9 mouse cellular contexts compared by ENCODE assay signal in the genomic region with DNA sequence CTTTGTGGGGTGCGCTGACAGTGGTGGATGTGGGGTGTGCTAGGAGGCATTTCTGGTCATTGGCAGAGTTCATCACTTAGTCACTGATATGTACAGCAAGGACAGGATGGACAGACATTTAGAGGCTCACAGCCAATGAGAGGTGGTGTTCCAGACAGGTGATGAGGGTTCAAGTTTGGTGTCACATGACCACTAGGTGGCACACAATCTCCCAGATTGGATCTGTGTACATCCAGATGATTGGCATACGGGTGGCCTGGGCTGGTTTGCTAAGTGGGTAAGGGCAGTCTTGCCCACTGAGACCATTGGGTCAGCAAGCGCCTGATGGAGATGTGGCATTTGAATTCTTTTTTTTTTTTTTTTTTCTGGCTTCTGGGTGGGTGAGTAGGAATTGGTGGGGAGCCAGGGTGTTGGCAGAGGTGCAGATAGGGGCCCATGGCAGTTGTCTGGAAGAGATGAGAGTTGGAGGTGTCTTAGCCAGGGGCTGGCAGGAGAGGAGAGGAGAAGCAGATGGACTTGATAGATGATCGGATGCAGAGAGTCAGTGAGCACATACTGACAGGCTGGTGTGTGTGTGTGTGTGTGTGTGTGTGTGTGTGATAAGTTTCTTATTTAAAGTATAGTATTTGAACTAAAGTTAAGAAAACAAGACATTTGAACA. TPM values are rescaled to one million over a fixed set of nuclear protein-coding genes. Genes with fewer than 3 reads are reported as not detected.
DNase-seq lines count a peak whose midpoint lies in the region; ATAC-seq lines count a peak whose summit lies in the region.
"Had no signal": no experiment of that assay in that cellular context is flagged by ENCODE, and none has a peak within 500 bp of the region (broad histone marks: within the 10 kb centered on the region; RNA-seq: fewer than 3 reads in every experiment).

No protein-coding gene starts in this region.

- no peak overlapping the region for H3K4me2 ChIP-seq in kidney, embryonic 14.5 days (replicated peaks; ENCODE audit: low read depth, low read length)

- no peaks in the 10 kb centered on the region for H3K27me3 ChIP-seq in kidney, embryonic 14.5 days (ENCODE audit: control insufficient read depth, insufficient read depth, low read length)

- no peak for ATAC-seq in kidney, embryonic 14.5 days (ENCODE audit: low FRiP score, low TSS enrichment)
- ATAC-seq in megakaryocyte, adult 5-6 weeks (ENCODE audit: poor library complexity, severe bottlenecking), result peak; percentile 47; the same call in 1 of the 2 replicates

- no peaks in the 10 kb centered on the region for H3K4me1 ChIP-seq in kidney, embryonic 14.5 days (ENCODE audit: control insufficient read depth, insufficient read depth, low read length)

- no peaks in the 10 kb centered on the region for H3K9me3 ChIP-seq in kidney, embryonic 14.5 days (ENCODE audit: control insufficient read depth, low read length)

- WGBS in kidney, embryonic 14.5 days, result 91% methylated on average over 4 of the region's 4 CpGs

- peak; percentile 21 for DNase-seq in kidney, postnatal 10 days
- peak; percentile 28 for DNase-seq in CD4-positive helper T cell, adult 2 months (ENCODE audit: low read depth, low spot score)
- peak; percentile 27 for DNase-seq in NIH3T3 (ENCODE audit: low read depth)
- no peak for DNase-seq in adrenal gland, adult 2 months
- no peak for DNase-seq in neural tube, embryonic 10.5 days (ENCODE audit: extremely low spot score, low spot score)

- peaks cover 67% of the 10 kb centered on the region for H3K36me3 ChIP-seq in kidney, embryonic 14.5 days (ENCODE audit: control insufficient read depth, insufficient read depth, low read length)

- H3K4me3 ChIP-seq in kidney, embryonic 14.5 days (ENCODE audit: low read length), result no peak overlapping the region

- H3K9ac ChIP-seq in kidney, embryonic 14.5 days (ENCODE audit: low read depth, low read length), result no peak overlapping the region

- no peak overlapping the region for H3K27ac ChIP-seq in kidney, embryonic 14.5 days (ENCODE audit: low read depth, low read length)

RNA-seq across cellular contexts. Expression of gene Nomo1, which starts 18.8 kb away (rescaled TPM):
- 23.7 and 24.5 TPM in 2 replicates for polyA plus RNA-seq in kidney, embryonic 14.5 days (2014; fragmentation: Nextera tagmentation; extraction: Ambion mirVana)
- 11.9 and 12.5 TPM in 2 replicates for total RNA-seq in megakaryocyte, adult 5-6 weeks (2015)
- 15.4 and 16.9 TPM in 2 replicates for total RNA-seq in megakaryocyte, adult 5-6 weeks (2017)
- 10 to 100 TPM; 58.7 to 65.3 TPM for total RNA-seq in adrenal gland, adult 2 months (2021)
- 25.1 and 34.3 TPM in 2 replicates for polyA plus RNA-seq in adrenal gland, adult 2 months (2012; rRNA removed)

RNA-seq across cellular contexts. Expression of gene Abcc6, which starts 22.2 kb away (rescaled TPM):
- polyA plus RNA-seq in kidney, embryonic 14.5 days (2014; fragmentation: Nextera tagmentation; extraction: Ambion mirVana), result 0.04 and 0.53 TPM in 2 replicates
- total RNA-seq in megakaryocyte, adult 5-6 weeks (2015), result not detected in 2 replicates
- not detected in 2 replicates for total RNA-seq in megakaryocyte, adult 5-6 weeks (2017)
- under 1 TPM; 0.14 to 0.66 TPM for total RNA-seq in adrenal gland, adult 2 months (2021)
- 0.19 and 0.30 TPM in 2 replicates for polyA plus RNA-seq in adrenal gland, adult 2 months (2012; rRNA removed)
- total RNA-seq: heart, adult 18-20 months had no signal

RNA-seq across cellular contexts. Expression of gene Kcnj11, which starts 48.3 kb away (rescaled TPM):
- polyA plus RNA-seq in kidney, embryonic 14.5 days (2014; fragmentation: Nextera tagmentation; extraction: Ambion mirVana), result 0.10 and 0.19 TPM in 2 replicates
- total RNA-seq in megakaryocyte, adult 5-6 weeks (2015), result not detected in 2 replicates
- total RNA-seq in megakaryocyte, adult 5-6 weeks (2017), result not detected in 2 replicates
- 1 to 10 TPM; 2.9 to 3.2 TPM for total RNA-seq in adrenal gland, adult 2 months (2021)
- 1.0 and 3.4 TPM in 2 replicates for polyA plus RNA-seq in adrenal gland, adult 2 months (2012; rRNA removed)
- polyA plus RNA-seq: limb, embryonic 11.5 days had no signal

Comparison
In these comparisons a context has a peak if more than half of its experiments do, and no peak if none do; other contexts are left out.
1. DNase-seq: peak in kidney, postnatal 10 days (single experiment), CD4-positive helper T cell, adult 2 months (single experiment) and NIH3T3 (single experiment); none in adrenal gland, adult 2 months (single experiment) and neural tube, embryonic 10.5 days (single experiment).